Mouse (Mus musculus) embryonic facial prominence, embryonic 11.5 days (tissue): ENCODE data around the gene Lrfn3. TPM values are rescaled to one million over a fixed set of nuclear protein-coding genes. Genes with fewer than 3 reads are reported as not detected.

Source experiments
- ATAC-seq: fragments of 200-750 bp; cut with Nextera tagmentation; replicated peaks from 2 replicates; pipeline ENCODE4 v1.8.0; 2017; ENCODE audit warnings: low read depth; ENCODE audit not compliant: insufficient number of reproducible peaks, low FRiP score, low TSS enrichment
- DNase-seq: peaks from one replicate; pipeline ENCODE4 v3.0.0-alpha.2; 2015; ENCODE audit warnings: low spot score
- H3K27ac ChIP-seq: fragments of 300-500 bp; sonication (generic); replicated peaks from 2 replicates; pipeline ENCODE4 v1.5.1; 2014; ENCODE audit warnings: mild to moderate bottlenecking, low read depth, low read length, control low read depth
- H3K27me3 ChIP-seq: fragments of 300-500 bp; sonication (generic); 2 replicates; pipeline ENCODE4 v1.6.1; 2014; ENCODE audit warnings: mild to moderate bottlenecking, low read length, moderate library complexity, mixed read lengths; ENCODE audit not compliant: control insufficient read depth, insufficient read depth
- H3K36me3 ChIP-seq: fragments of 300-500 bp; sonication (generic); replicated peaks from 2 replicates; pipeline ENCODE4 v1.6.1; 2014; ENCODE audit warnings: low read depth, mild to moderate bottlenecking, low read length, moderate library complexity, mixed read lengths; ENCODE audit not compliant: control insufficient read depth, insufficient read depth
- H3K4me1 ChIP-seq: fragments of 300-500 bp; sonication (generic); 2 replicates; pipeline ENCODE4 v1.6.1; 2014; ENCODE audit warnings: low read length, mixed read lengths; ENCODE audit not compliant: control insufficient read depth, insufficient read depth
- H3K4me2 ChIP-seq: fragments of 300-500 bp; sonication (generic); 2 replicates; pipeline ENCODE4 v1.6.1; 2014; ENCODE audit warnings: low read depth, mild to moderate bottlenecking, control low read depth, low read length, moderate library complexity
- H3K4me3 ChIP-seq: fragments of 300-500 bp; sonication (generic); 2 replicates; pipeline ENCODE4 v1.5.1; 2014; ENCODE audit warnings: low read depth, low read length, control low read depth
- H3K9ac ChIP-seq: fragments of 300-500 bp; sonication (generic); replicated peaks from 2 replicates; pipeline ENCODE4 v1.6.1; 2014; ENCODE audit warnings: mild to moderate bottlenecking, control low read depth, low read length
- H3K9me3 ChIP-seq: fragments of 300-500 bp; sonication (generic); replicated peaks from 2 replicates; pipeline ENCODE4 v1.6.1; 2016; ENCODE audit warnings: mild to moderate bottlenecking, low read length, inconsistent platforms, mixed read lengths; ENCODE audit not compliant: control insufficient read depth
- WGBS: fragments of 180-500 bp; shearing (Covaris S2); extraction: QIAGEN DNeasy Blood & Tissue Kit; methylation state at CpG from one replicate; pipeline ENCODE4 v1.1.7; 2014; 5-methylcytosine and 5-hydroxymethylcytosine counted together
- polyA plus RNA-seq: library from polyadenylated mRNA; unstranded; fragments of >200 nt; fragmentation: Nextera tagmentation; extraction: Ambion mirVana; gene quantifications from 2 replicates; pipeline ENCODE4 v1.2.1, GENCODE M21; 2014

Gene Lrfn3
- polyA plus RNA-seq, 1 experiment from 2014 or later, result 5.1 TPM

DNA sequence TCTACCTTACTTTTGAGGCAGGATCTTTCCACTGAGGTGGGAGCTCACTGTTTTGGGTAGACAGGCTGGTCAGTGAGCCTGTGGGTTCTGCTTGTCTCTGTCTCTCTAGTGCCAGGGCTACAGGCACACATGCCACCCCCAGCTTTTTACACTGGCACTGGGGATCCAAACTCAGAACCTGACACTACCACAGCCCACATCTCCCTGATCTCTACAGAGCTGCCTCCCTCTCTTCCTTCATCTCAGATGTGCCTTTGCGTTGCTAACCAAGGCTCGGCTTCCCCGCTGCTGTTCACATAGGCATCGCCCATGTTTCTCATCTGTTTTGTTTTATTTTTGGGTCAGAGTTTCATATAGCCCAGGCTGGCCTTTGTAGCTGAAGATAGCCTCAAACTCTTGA, 31.1 kb upstream of the Lrfn3 start:
- DNase-seq (no peak), ATAC-seq (no peak)
- H3K9ac ChIP-seq, result no peak overlapping the region
- no peak overlapping the region for H3K4me2 ChIP-seq
- no peaks in the 10 kb centered on the region for H3K4me1 ChIP-seq
- no peaks in the 10 kb centered on the region for H3K36me3 ChIP-seq
- H3K4me3 ChIP-seq, result no peak overlapping the region
- no peaks in the 10 kb centered on the region for H3K27me3 ChIP-seq
- no peak overlapping the region for H3K27ac ChIP-seq
- H3K9me3 ChIP-seq, result no peaks in the 10 kb centered on the region
- WGBS, result 86% methylated on average over 4 of the region's 4 CpGs

DNA sequence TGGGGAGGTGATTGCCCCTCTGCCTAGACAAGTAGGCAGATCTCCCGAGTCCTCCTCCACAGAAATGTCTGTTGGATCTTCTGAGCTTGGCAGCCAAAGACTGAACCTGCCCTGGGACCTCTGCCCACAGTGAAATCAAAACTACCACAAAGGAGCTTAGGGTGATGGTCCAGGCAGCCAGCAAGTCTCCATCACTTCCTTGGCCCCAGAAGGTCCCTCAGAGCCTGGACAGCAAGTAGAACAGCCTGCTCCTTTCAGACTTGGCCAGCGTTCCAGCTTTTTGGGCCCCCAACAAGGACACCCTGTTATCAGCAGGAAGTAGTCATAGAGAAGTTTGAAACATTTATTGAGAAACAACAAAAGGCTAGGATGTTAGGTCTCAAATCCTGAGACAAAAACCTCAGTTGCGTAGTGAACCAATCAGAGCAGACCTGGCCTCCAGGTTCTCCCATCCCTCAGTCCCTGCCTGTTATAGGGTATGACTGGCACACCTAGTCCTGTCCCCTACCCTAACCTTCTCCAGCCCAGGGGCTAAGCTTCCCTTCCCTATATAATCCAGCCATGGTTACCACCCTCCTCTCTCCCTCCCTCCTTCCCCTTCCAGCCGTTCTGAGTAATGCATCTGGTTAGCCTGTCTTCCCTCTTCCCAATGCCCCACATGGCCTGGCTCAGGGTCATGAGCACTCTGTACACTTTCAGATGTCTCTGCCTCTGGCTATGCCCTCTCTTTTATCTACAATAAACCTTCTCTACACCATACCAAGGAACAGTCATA, 30.4 kb upstream of the Lrfn3 start:
- WGBS, result 78% methylated on average over 4 of the region's 4 CpGs
- H3K9me3 ChIP-seq, result no peaks in the 10 kb centered on the region
- no peak overlapping the region for H3K9ac ChIP-seq
- no peak overlapping the region for H3K4me3 ChIP-seq
- DNase-seq (no peak), ATAC-seq (no peak)
- H3K27ac ChIP-seq, result no peak overlapping the region
- H3K27me3 ChIP-seq, result no peaks in the 10 kb centered on the region
- no peak overlapping the region for H3K4me2 ChIP-seq
- H3K4me1 ChIP-seq, result no peaks in the 10 kb centered on the region
- no peaks in the 10 kb centered on the region for H3K36me3 ChIP-seq

GRCm38 (mm10) chr7:30384106-30384505, 21.5 kb upstream of the Lrfn3 start:
- H3K9ac ChIP-seq, result no peak overlapping the region
- no peaks in the 10 kb centered on the region for H3K36me3 ChIP-seq
- no peak overlapping the region for H3K4me2 ChIP-seq
- no peaks in the 10 kb centered on the region for H3K9me3 ChIP-seq
- no peak overlapping the region for H3K27ac ChIP-seq
- 83% methylated on average over 9 of the region's 9 CpGs for WGBS
- no peaks in the 10 kb centered on the region for H3K4me1 ChIP-seq
- no peak overlapping the region for H3K4me3 ChIP-seq
- no peaks in the 10 kb centered on the region for H3K27me3 ChIP-seq
- DNase-seq (no peak), ATAC-seq (no peak)

GRCm38 (mm10) chr7:30380061-30380460, 17.5 kb upstream of the Lrfn3 start:
- no peak for DNase-seq
- 66% methylated on average over 5 of the region's 5 CpGs for WGBS

DNA sequence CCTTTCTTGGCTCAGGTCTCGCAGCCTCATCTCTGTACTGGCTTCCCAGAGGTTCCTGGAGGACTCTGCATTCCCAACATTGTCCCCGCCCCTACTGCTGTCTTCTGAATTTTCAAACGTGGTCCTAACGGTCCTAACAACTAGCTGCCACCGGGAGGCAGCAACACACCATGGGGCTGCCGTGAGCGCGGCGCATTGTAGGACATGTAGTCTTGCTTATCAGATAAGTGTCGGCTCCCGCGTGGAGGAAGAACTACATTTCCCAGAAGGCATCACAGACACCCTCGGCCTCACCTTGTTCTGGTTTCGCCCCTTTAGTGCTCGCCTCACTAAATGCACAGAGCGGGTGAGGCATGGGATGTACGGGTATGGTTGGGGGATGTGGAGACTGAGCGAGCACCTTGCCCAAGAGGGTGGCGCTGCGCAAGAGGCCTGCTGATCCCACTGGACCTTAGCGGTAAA, 11.0 kb upstream of the Lrfn3 start:
- under 1% methylated on average over 21 of the region's 21 CpGs for WGBS
- Histone ChIP-seq H3K36me3 (no peaks in the 10 kb centered on the region), H3K27ac (no peak overlapping the region), H3K4me3 (peak overlapping the region; percentile 37), H3K9me3 (no peaks in the 10 kb centered on the region), H3K4me2 (peak overlapping the region; percentile 61), H3K9ac (peak overlapping the region; percentile 64), H3K27me3 (no peaks in the 10 kb centered on the region), H3K4me1 (no peaks in the 10 kb centered on the region)
- DNase-seq, result peak; percentile 98
- peak; percentile 99 for ATAC-seq

More at GRCm38 (mm10) chr7:30380061-30380460, 17.5 kb upstream of the Lrfn3 start:
- Histone ChIP-seq H3K9me3 (no peaks in the 10 kb centered on the region), H3K4me1 (no peaks in the 10 kb centered on the region), H3K27me3 (no peaks in the 10 kb centered on the region), H3K36me3 (no peaks in the 10 kb centered on the region), H3K27ac (no peak overlapping the region), H3K4me2 (no peak overlapping the region), H3K4me3 (no peak overlapping the region), H3K9ac (no peak overlapping the region)
- no peak for ATAC-seq

- 71% methylated on average over 2 of the region's 2 CpGs for WGBS
- H3K9ac ChIP-seq, result no peak overlapping the region
- DNase-seq, result no peak
Measured at GRCm38 (mm10) chr7:30367466-30367865, 4.9 kb upstream of the Lrfn3 start.

GRCm38 (mm10) chr7:30363344-30363738, 769 bp upstream of the Lrfn3 start:
- WGBS, result 68% methylated on average over 6 of the region's 6 CpGs
- Histone ChIP-seq H3K36me3 (no peaks in the 10 kb centered on the region), H3K4me1 (no peaks in the 10 kb centered on the region; the same call in 1 of the 2 replicates), H3K9ac (no peak overlapping the region), H3K27me3 (peaks cover 4% of the 10 kb centered on the region; the same call in 1 of the 2 replicates), H3K27ac (no peak overlapping the region), H3K9me3 (no peaks in the 10 kb centered on the region), H3K4me2 (peak overlapping the region; percentile 90), H3K4me3 (peak overlapping the region; percentile 75)
- DNase-seq (no peak), ATAC-seq (no peak)

More at GRCm38 (mm10) chr7:30367466-30367865, 4.9 kb upstream of the Lrfn3 start:
- no peaks in the 10 kb centered on the region for H3K4me1 ChIP-seq
- no peak for ATAC-seq
- H3K4me2 ChIP-seq, result no peak overlapping the region
- peaks cover 4% of the 10 kb centered on the region; the same call in 1 of the 2 replicates for H3K27me3 ChIP-seq
- no peak overlapping the region for H3K4me3 ChIP-seq
- H3K27ac ChIP-seq, result no peak overlapping the region
- no peaks in the 10 kb centered on the region for H3K36me3 ChIP-seq
- H3K9me3 ChIP-seq, result no peaks in the 10 kb centered on the region

DNA sequence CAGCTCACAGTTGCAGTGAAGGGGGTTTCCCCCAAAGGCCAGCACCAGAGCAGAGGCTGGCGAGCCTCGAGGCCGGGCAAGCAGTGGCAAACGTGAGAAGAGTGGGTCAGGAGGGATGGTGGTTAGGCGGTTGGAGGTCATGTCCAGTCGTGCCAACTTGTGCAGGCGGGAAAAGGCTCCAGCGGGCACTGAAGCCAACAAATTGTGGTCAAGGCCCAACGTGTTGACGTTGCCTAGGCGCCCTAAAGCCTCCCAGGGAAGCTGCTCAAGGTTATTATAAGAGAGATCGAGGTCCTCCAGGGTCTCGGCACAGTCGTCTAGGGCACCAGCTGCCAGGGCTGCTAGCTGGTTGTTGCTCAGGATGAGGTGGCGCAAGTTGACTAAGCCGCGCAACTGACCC, 2.5 kb downstream of the Lrfn3 start:
- ATAC-seq (no peak), DNase-seq (no peak)
- H3K9ac ChIP-seq, result no peak overlapping the region
- WGBS, result 93% methylated on average over 17 of the region's 17 CpGs
- H3K9me3 ChIP-seq, result no peaks in the 10 kb centered on the region
- H3K27me3 ChIP-seq, result peaks cover 4% of the 10 kb centered on the region; the same call in 1 of the 2 replicates
- no peak overlapping the region for H3K4me2 ChIP-seq
- H3K4me3 ChIP-seq, result no peak overlapping the region
- H3K27ac ChIP-seq, result no peak overlapping the region
- H3K4me1 ChIP-seq, result no peaks in the 10 kb centered on the region; the same call in 1 of the 2 replicates
- peaks cover 4% of the 10 kb centered on the region; the same call in 1 of the 2 replicates for H3K36me3 ChIP-seq
